Mouse (Mus musculus) adrenal gland, adult (tissue): ENCODE measurements around the gene Tmem151b.

Source experiments
- DNase-seq, 2 experiments: peaks; one replicate each; pipeline ENCODE4 v3.0.0; 2022 to 2023; ENCODE audit warnings: low spot score in 1 of 2; ENCODE audit not compliant: inconsistent age in 2 of 2

Tmem151b gene

DNA sequence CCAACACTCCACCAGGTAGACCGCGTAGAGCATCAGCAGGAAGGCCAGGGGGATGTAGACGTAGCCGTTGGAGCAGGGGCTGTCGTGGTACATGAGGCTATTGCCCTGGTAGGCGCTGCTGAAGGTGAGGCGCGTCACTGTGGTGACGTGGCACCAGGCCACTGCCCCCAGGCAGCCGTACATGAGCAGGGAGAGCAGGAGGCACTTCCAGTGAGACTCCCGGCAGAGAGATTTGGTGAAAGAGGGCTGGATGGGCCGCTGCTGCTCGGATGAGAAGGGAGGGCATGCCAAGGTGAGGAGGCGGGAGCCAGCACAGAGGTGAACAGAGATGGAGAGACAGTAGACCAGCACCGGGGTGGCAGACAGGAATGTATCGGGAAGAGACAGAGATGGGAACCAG lies 2.5 kb downstream of the Tmem151b start:
- no peak for DNase-seq

DNA sequence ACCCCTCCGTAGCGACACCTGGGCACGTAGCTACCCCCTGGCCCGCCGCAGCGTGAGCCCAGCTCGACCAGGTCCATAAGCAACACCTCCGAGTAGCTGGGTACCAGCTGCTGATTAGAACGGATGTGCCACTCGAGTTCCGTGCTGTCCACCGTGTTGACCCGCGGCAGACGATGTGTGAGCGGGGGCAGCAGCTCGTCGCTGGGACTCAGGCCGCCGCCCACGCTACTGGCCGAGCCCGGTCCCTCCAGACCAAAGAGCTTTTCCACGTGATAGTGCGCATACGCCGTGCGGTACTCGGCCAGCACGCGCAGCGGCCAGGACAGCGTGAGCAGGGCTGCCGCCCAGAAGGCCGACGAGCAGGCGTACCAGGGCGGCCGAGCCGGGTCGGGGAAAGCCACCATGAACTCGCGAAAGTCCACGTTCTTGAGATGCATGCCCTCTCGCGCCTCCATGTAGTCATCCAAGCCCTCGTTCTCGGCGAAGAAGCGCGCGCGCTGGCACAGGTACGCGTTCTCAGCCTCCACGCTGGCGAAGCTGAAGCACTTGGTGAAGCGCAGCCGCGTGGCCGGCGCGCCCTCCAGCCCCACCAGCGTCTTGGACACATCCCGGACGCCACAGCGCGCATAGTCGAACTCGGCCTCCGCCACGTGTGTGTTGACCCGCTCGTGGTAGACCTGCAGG lies 4.1 kb downstream of the Tmem151b start:
- DNase-seq = peak in 1 of 2 experiments; percentile 35

- DNase-seq = no peak
Observed at GRCm38 (mm10) chr17:45544873-45545277, 4.6 kb downstream of the Tmem151b start.

DNA sequence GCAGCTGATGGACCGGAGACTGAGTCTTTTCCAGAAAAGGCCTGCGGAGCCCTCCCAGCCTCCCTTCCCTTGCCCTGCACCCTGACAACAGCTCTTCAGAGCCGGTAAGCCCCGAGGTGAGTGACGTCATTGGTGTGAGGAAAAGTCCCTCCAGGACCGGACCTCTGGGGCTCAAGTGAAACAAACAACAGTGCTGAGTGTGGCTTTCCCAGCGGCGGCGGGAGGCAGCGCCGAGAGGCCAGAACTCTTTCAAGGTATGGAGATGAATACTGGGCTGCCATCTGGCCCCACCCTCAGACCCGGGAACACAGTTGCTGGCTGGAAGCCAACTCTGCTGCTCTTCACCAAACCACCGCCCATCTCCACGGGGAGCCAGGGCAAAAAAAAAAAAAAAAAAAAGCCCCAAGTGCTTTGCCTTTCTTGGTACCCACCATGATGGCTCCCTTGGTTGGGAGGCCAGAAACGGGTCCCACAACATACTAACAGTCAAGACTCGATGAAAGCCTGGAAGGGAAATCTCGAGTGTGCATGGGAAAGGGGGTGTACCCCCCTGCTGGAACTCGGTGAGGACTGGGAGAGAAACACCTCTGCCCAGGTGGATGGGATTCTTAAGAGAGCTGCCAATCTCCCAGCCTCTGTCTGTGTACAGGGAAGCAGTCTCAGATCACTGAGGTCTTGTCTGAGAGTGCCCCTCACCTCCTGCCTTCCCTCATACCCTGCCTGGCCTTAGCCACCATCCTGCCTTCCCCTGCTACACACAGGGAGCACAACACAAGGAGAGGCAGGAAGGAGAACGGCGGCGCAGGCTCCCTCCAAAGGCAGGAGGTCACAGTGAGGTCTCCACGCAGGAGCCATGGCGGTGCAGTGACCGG lies 5.2 kb downstream of the Tmem151b start:
- no peak for DNase-seq

DNA sequence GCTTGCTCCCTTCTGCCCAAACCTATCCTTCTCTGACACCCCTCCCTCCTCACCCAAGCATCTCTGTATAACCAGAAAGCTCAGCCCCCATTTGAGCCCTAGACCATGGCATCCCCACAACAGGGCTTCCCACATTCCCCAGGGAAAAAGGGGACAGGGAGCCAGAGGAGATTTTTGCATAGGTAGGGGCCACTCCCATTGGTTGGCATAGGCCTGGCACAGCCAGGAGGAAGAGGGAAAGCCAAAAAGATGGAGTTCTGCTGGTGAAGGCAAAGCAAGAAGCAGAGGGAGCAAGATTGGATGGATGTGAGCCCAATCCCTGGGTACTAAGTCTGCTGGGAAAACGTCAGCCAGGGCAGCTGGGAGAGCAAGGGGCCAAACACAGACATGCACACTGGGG lies 6.4 kb downstream of the Tmem151b start:
- no peak for DNase-seq

- no peak for DNase-seq
Observed at GRCm38 (mm10) chr17:45542705-45543104, 6.8 kb downstream of the Tmem151b start.

DNA sequence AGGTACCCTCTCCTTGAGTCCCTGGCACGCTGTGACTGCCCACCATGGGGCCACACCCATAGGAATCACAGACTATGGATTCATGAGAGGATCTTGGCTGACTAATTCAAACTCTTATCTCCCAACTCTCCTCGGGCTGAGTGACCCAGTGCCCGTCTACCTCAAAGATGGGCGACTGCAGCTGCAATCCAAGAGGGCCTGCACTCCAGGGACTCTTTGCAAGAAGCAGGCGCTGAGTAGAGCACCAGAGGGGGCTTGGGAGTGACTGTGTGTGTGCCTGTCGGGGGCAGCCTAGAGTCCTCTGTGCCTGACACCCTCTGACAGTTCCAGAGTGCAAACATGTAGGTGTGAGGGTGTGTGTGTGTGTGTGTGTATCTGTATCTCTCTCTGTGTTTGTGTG lies 7.3 kb downstream of the Tmem151b start:
- DNase-seq = no peak

DNA sequence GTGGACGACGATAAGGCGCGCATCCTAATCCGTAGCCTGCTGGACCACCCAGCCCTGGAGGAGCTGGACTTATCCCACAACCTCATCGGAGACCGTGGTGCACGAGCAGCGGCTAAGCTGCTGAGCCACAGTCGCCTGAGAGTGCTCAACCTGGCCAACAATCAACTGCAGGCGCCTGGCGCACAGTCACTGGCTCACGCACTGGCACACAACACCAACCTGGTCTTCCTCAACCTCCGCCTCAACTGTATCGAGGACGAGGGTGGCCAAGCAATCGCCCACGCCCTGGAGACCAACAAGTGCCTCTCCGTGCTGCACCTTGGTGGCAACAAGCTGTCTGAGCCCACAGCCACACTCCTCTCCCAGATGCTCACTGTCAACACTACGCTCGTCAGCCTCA lies 9.8 kb downstream of the Tmem151b start:
- no peak for DNase-seq

DNA sequence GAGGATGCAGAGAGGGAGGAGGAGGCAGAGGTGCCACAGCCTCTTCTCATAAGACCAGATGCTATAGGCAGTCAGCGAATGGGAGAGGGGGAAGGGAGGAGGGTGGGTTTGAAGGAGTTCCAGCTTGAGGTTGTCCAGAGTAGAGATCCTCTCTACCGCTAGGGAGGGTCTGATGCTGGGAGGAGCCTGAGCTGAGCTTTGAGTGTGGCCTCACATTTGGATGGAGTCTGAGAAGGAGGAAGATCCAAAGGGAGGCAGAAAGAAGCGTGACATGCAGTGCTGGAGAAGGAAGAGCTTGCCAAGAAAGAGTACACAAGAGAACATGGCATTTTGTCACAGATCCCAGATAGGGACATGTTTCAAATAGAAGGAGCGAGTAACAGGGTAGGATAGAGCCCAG lies 11.1 kb downstream of the Tmem151b start:
- no peak for DNase-seq

- peak in 1 of 2 experiments; percentile 58 for DNase-seq
Observed at GRCm38 (mm10) chr17:45536264-45536663, 13.2 kb downstream of the Tmem151b start.

- no peak for DNase-seq
Observed at GRCm38 (mm10) chr17:45532896-45533295, 16.6 kb downstream of the Tmem151b start.

GRCm38 (mm10) chr17:45530346-45530782 lies 19.1 kb downstream of the Tmem151b start:
- DNase-seq = no peak

- DNase-seq = peak in 1 of 2 experiments; percentile 15
Observed at GRCm38 (mm10) chr17:45526571-45526970, 22.9 kb downstream of the Tmem151b start.

DNA sequence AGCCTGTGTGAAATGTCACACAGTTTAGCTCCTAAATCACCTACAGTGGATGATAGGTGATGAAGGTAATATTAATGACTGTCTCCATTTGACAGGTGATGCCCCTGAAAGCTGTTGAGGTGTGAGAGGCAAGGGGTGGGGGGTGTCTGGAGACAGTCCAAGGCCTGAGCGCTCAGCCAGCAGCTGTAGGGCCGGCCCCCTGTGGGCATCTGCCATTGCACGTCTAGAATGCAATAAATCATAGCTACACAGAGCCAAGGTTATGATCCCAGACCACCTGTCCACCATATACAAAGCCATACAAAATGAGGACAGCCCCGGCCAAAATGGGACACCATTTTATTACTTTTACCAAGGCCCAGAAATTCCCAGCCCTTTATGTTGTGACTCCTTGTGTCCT lies 24.5 kb downstream of the Tmem151b start:
- DNase-seq = no peak

DNA sequence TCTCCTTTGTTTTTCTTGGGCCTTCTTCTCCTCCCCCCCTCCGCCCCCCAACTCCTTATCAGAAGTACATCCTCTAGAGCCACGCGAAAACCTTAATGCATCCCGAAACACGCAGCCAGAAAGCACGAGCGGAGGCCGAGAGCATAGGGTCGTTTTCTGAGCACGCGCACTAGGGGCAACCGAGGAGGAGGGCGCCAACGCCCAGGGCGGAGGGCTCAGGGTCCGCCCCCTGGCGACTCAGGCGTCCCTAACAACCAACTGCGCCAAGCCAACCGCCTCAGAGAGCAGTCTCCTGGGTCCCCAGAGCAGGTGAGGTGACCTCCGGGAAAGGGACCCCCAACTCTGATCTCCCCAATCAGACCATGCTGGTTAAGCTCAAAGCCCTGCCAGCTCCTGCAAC lies 26.2 kb downstream of the Tmem151b start, which contains the start of gene Tcte1:
Gene Tcte1 (plus strand): TSS at position 172 of the 400 bp plus-strand sequence.
- no peak for DNase-seq

DNA sequence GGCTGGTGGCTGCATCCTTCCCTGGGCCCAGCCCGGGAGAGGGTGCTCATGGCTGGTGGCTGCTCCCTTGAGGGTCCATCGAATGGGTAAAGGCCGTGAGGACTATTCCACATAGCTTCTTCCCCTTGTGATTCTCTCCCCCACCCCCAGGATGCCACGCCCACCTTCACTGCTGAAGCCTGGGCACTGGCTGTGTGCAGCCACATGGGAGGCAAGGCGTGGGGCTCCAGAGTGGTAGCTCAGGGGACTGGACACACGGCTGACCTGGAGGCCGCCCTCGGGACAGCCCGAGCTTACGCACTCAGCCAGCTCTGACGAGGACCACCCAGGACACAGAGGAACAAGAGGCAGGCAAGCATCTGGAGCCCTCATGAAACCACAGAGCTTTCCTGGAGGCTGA lies 29.3 kb downstream of the Tmem151b start:
- no peak for DNase-seq

- DNase-seq = no peak
Observed at GRCm38 (mm10) chr17:45518766-45519475, 30.6 kb downstream of the Tmem151b start.

GRCm38 (mm10) chr17:45517549-45518215 lies 31.8 kb downstream of the Tmem151b start:
- no peak for DNase-seq

GRCm38 (mm10) chr17:45517135-45517534 lies 32.3 kb downstream of the Tmem151b start:
- DNase-seq = no peak

DNA sequence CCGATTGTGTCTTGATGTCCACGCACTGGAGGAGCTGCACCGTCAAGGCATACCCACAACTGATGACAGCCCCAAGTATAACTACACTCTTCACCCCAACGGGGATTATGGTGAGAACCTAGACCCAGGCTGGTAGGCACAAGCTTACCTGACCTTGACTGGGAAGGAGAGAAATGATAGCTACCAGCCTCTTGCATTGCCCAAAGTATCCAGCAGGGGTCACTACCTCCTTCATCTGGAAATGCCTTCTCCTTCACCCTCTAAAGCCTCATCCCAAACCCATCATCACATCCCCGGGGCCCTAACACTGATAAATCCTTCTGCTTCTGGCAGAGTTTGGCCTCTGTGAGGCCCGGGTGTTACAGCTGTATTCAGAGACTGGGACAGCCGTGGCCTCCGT lies 33.0 kb downstream of the Tmem151b start:
- peak; percentile 65 to 92 for DNase-seq

GRCm38 (mm10) chr17:45515806-45516205 lies 33.7 kb downstream of the Tmem151b start:
- no peak for DNase-seq
